Mouse (Mus musculus) megakaryocyte-erythroid progenitor cell, adult 5-6 weeks (primary cell): ENCODE measurements around the gene Lonp1. TPM values are rescaled to one million over a fixed set of nuclear protein-coding genes. Genes with fewer than 3 reads are reported as not detected.

Experiments
- ATAC-seq: replicated peaks from 2 replicates; pipeline ENCODE4 v1.8.0; 2016; ENCODE audit warnings: mild to moderate bottlenecking, inconsistent platforms; ENCODE audit not compliant: severe bottlenecking, poor library complexity, low FRiP score, low TSS enrichment
- total RNA-seq, 2 experiments: library from RNA; stranded (forward) in 1 of 2; stranded (reverse) in 1 of 2; fragments of 200-1000, 215-1000 nt in 1 of 2; fragments of >200 nt in 1 of 2; fragmentation: Nextera tagmentation in 1 of 2; gene quantifications; 2 replicates each; pipeline ENCODE4 v1.2.3; 2014 to 2017

Gene Lonp1
- total RNA-seq, 2 experiments from 2014 or later, result 59.8 to 108 TPM

GRCm38 (mm10) chr17:56603186-56604069 is 23.3 kb downstream of the Lonp1 start:
- no peak for ATAC-seq

- no peak for ATAC-seq
These were observed 33.0 kb downstream of the Lonp1 start for GRCm38 (mm10) chr17:56593527-56594271.

GRCm38 (mm10) chr17:56592553-56592952 is 34.1 kb downstream of the Lonp1 start:
- ATAC-seq, result no peak

- ATAC-seq, result no peak
These were observed 37.8 kb downstream of the Lonp1 start for GRCm38 (mm10) chr17:56588921-56589320.

- ATAC-seq, result no peak
These were observed 38.9 kb downstream of the Lonp1 start for GRCm38 (mm10) chr17:56587773-56588172.

- ATAC-seq, result no peak; the same call in 1 of the 2 replicates
These were observed 41.4 kb downstream of the Lonp1 start for GRCm38 (mm10) chr17:56585171-56585821.

GRCm38 (mm10) chr17:56584257-56585130 is 42.2 kb downstream of the Lonp1 start, which contains the start of the genes Safb2 and Safb:
Gene Safb2, minus strand, starts transcription at chr17:56584585.
Gene Safb, plus strand, starts transcription at chr17:56584825.
- peak; percentile 81 for ATAC-seq

- ATAC-seq, result no peak
These were observed 43.0 kb downstream of the Lonp1 start for GRCm38 (mm10) chr17:56583611-56584256.

GRCm38 (mm10) chr17:56583071-56583470 is 43.6 kb downstream of the Lonp1 start:
- ATAC-seq, result no peak

- no peak for ATAC-seq
These were observed 53.7 kb downstream of the Lonp1 start for GRCm38 (mm10) chr17:56572939-56573338.

GRCm38 (mm10) chr17:56572154-56572553 is 54.5 kb downstream of the Lonp1 start:
- ATAC-seq, result no peak

GRCm38 (mm10) chr17:56570287-56570686 is 56.4 kb downstream of the Lonp1 start:
- no peak for ATAC-seq

GRCm38 (mm10) chr17:56567370-56567769 is 59.3 kb downstream of the Lonp1 start:
- no peak for ATAC-seq

- no peak for ATAC-seq
These were observed 59.8 kb downstream of the Lonp1 start for GRCm38 (mm10) chr17:56566918-56567317.

- no peak for ATAC-seq
These were observed 60.4 kb downstream of the Lonp1 start for GRCm38 (mm10) chr17:56566293-56566692.
